ENCODE assay signal across 24 mouse cellular contexts in genomic region chr14:78109419-78109818, GRCm38 (mm10). TPM values are rescaled to one million over a fixed set of nuclear protein-coding genes. Genes with fewer than 3 reads are reported as not detected.
"Had no signal": no experiment of that assay in that cellular context is flagged by ENCODE, and none has a peak within 500 bp of the region (broad histone marks: within the 10 kb centered on the region; RNA-seq: fewer than 3 reads in every experiment).

No protein-coding gene starts in this region.

- H3K27ac ChIP-seq: kidney, embryonic 15.5 days; left cerebral cortex, adult 2 months; liver, embryonic 13.5 days; neural tube, embryonic 12.5 days; neural tube, embryonic 15.5 days had no signal

- H3K27me3 ChIP-seq: kidney, embryonic 15.5 days; liver, embryonic 13.5 days; neural tube, embryonic 12.5 days; neural tube, embryonic 15.5 days had no signal

- H3K4me2 ChIP-seq: kidney, embryonic 15.5 days; liver, embryonic 13.5 days; midbrain, embryonic 11.5 days; neural tube, embryonic 12.5 days; neural tube, embryonic 15.5 days had no signal

- H3K36me3 ChIP-seq: kidney, embryonic 15.5 days; liver, embryonic 13.5 days; neural tube, embryonic 12.5 days; neural tube, embryonic 15.5 days had no signal

- H3K4me1 ChIP-seq: kidney, embryonic 15.5 days; liver, embryonic 13.5 days; neural tube, embryonic 12.5 days; neural tube, embryonic 15.5 days had no signal

- H3K9me3 ChIP-seq: kidney, embryonic 15.5 days; liver, embryonic 13.5 days; neural tube, embryonic 12.5 days; neural tube, embryonic 15.5 days had no signal

- H3K9ac ChIP-seq: kidney, embryonic 15.5 days; liver, embryonic 13.5 days; neural tube, embryonic 12.5 days; neural tube, embryonic 15.5 days had no signal

- H3K4me3 ChIP-seq: kidney, embryonic 15.5 days; left cerebral cortex, adult 2 months; liver, embryonic 13.5 days; neural tube, embryonic 12.5 days; neural tube, embryonic 15.5 days had no signal

- DNase-seq: kidney, adult 8-10 months; kidney, postnatal 10 days; kidney, postnatal 4 days; layer of hippocampus, postnatal 36 days; liver, embryonic 13.5 days; lung, adult 2 months; lung, postnatal 14 days; lung, postnatal 4 days; midbrain, embryonic 14.5 days; thymus, adult 18-20 months; thymus, postnatal 36 days had no signal

RNA-seq across cellular contexts. Expression of gene Fam216b, which starts 20.6 kb away (rescaled TPM):
- polyA plus RNA-seq: kidney, embryonic 15.5 days; limb, embryonic 11.5 days; limb, embryonic 14.5 days; liver, adult 2 months; liver, embryonic 13.5 days; liver, embryonic 16.5 days; midbrain, embryonic 11.5 days; neural tube, embryonic 12.5 days; small intestine, adult 2 months; spleen, adult 2 months; testis, adult 2 months; urinary bladder, adult 2 months had no signal
